Mouse (Mus musculus): ENCODE data around the gene Ttc1.

GRCm38 (mm10) chr11:43783772-43784171 lies 36.0 kb upstream of the Ttc1 start:
- no peak for TF ChIP-seq POLR2A (IDR thresholded peaks at IDR 0.05; ENCODE audit: borderline replicate concordance, extremely low read depth, insufficient read depth, insufficient read length, poor library complexity, severe bottlenecking)
- peak; percentile 90 for TF ChIP-seq CTCF (IDR thresholded peaks at IDR 0.05; ENCODE audit: borderline replicate concordance, extremely low read depth, insufficient read depth, insufficient read length)
